In the genomic region with DNA sequence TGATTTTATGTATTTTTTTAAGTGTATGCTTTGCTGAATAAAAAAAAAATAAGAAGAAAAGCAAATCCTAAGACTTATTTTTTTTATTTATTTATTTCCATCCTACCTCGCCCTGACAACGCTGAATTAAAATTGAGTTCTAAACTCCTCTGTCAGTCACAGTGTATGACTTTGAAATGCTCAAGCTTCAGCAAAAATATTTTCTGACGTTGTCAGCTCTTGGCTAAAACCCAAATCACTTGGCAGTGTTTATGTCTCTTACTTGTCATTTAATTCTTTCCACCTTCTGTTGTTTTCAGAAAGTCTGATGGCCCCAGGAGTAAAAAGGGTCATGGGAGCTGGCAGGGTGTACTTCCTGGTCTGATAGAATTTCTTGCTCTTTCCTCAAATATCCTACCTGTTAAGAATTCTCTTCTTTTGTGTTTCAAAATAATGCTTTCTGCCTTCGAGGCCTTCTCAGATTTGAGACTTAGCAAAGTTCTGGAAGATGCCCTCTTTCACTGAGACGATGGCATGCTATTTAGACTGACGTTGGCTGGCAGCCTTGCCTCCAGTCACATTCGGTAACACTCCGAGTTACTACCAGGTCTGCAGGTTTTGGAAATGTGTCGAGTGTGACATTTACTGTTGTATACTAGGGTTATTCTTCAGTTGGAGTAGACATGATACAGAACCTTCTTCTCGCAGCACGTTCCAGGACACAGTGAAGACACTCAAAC, we compare ENCODE assay signal across 18 mouse cellular contexts.
DNase-seq lines count a peak whose midpoint lies in the region; ATAC-seq lines count a peak whose summit lies in the region.
"Had no signal": no experiment of that assay in that cellular context is flagged by ENCODE, and none has a peak within 500 bp of the region (broad histone marks: within the 10 kb centered on the region; RNA-seq: fewer than 3 reads in every experiment).

No protein-coding gene starts in this region.

- intact Hi-C loops in heart, postnatal 25 days (cut with DNase I): no loop called here

- no peak overlapping the region for H3K4me3 ChIP-seq in heart, embryonic 13.5 days
- no peak overlapping the region for H3K4me3 ChIP-seq in midbrain, embryonic 11.5 days (ENCODE audit: low read depth, low read length)
- H3K4me3 ChIP-seq in midbrain, embryonic 10.5 days: no peak overlapping the region
- H3K4me3 ChIP-seq in brown adipose tissue, adult 24 weeks (ENCODE audit: insufficient read depth, low read depth, low read length): no peak overlapping the region
- H3K4me3 ChIP-seq: liver, embryonic 12.5 days; megakaryocyte, embryonic 14.5 days; neural tube, embryonic 12.5 days; stomach, embryonic 15.5 days had no signal

- peaks cover 21% of the 10 kb centered on the region for H3K4me1 ChIP-seq in heart, embryonic 13.5 days
- no peaks in the 10 kb centered on the region for H3K4me1 ChIP-seq in midbrain, embryonic 11.5 days (ENCODE audit: control insufficient read depth, insufficient read depth, low read length)
- no peaks in the 10 kb centered on the region for H3K4me1 ChIP-seq in midbrain, embryonic 10.5 days
- peaks cover 14% of the 10 kb centered on the region; the same call in 1 of the 2 replicates for H3K4me1 ChIP-seq in brown adipose tissue, adult 24 weeks (ENCODE audit: control insufficient read depth, insufficient read depth, insufficient read length, low read length)
- H3K4me1 ChIP-seq: liver, embryonic 12.5 days; neural tube, embryonic 12.5 days had no signal

- H3K27me3 ChIP-seq in heart, embryonic 13.5 days (replicated peaks): no peaks in the 10 kb centered on the region
- H3K27me3 ChIP-seq in midbrain, embryonic 11.5 days (ENCODE audit: control insufficient read depth, insufficient read depth, low read length): no peaks in the 10 kb centered on the region
- no peaks in the 10 kb centered on the region for H3K27me3 ChIP-seq in midbrain, embryonic 10.5 days (ENCODE audit: low read depth, poor library complexity, severe bottlenecking)
- H3K27me3 ChIP-seq: CH12.LX; liver, embryonic 12.5 days; megakaryocyte, embryonic 14.5 days; neural tube, embryonic 12.5 days; stomach, embryonic 15.5 days had no signal

- no peak for DNase-seq in heart, postnatal 25 days (ENCODE audit: low spot score)
- DNase-seq in midbrain, embryonic 11.5 days (ENCODE audit: low spot score, missing footprints): peak; percentile 67
- DNase-seq in midbrain, embryonic 10.5 days (ENCODE audit: low spot score): no peak
- DNase-seq in adrenal gland, adult 8-10 months: no peak
- no peak for DNase-seq in urinary bladder, adult 18-20 months (ENCODE audit: low spot score in 2 of 2)
- DNase-seq: adrenal gland, postnatal 36 days; cerebellum, adult 9-10 months; layer of hippocampus, postnatal 36 days; right cerebral cortex, postnatal 14 days had no signal

- ATAC-seq in heart, embryonic 13.5 days (ENCODE audit: extremely low read depth, insufficient number of reproducible peaks, low FRiP score, low TSS enrichment): no peak
- ATAC-seq in midbrain, embryonic 11.5 days (ENCODE audit: low FRiP score): no peak
- ATAC-seq: forebrain, embryonic 16.5 days; liver, embryonic 12.5 days had no signal

- 67% methylated on average over 11 of the region's 11 CpGs for WGBS in heart, embryonic 13.5 days
- 85% methylated on average over 11 of the region's 11 CpGs for WGBS in midbrain, embryonic 11.5 days
- 87% methylated on average over 11 of the region's 11 CpGs for WGBS in midbrain, embryonic 10.5 days

- no peak overlapping the region for H3K9ac ChIP-seq in heart, embryonic 13.5 days
- H3K9ac ChIP-seq in midbrain, embryonic 11.5 days (ENCODE audit: low read length): no peak overlapping the region
- H3K9ac ChIP-seq: liver, embryonic 12.5 days; neural tube, embryonic 12.5 days; stomach, embryonic 15.5 days had no signal

- H3K27ac ChIP-seq in heart, embryonic 13.5 days (replicated peaks): peak overlapping the region; percentile 34; the same call in 1 of the 2 replicates
- H3K27ac ChIP-seq in midbrain, embryonic 11.5 days (ENCODE audit: low read depth, low read length): no peak overlapping the region
- no peak overlapping the region for H3K27ac ChIP-seq in midbrain, embryonic 10.5 days (replicated peaks)
- peak overlapping the region; percentile 40; the same call in 1 of the 2 replicates for H3K27ac ChIP-seq in brown adipose tissue, adult 24 weeks (replicated peaks; ENCODE audit: low read depth, low read length)
- H3K27ac ChIP-seq: kidney, postnatal 0 days; liver, embryonic 12.5 days; neural tube, embryonic 12.5 days had no signal

- H3K9me3 ChIP-seq in heart, embryonic 13.5 days: no peaks in the 10 kb centered on the region
- no peaks in the 10 kb centered on the region for H3K9me3 ChIP-seq in midbrain, embryonic 11.5 days (ENCODE audit: control insufficient read depth, low read length)
- H3K9me3 ChIP-seq in midbrain, embryonic 10.5 days (replicated peaks): no peaks in the 10 kb centered on the region
- H3K9me3 ChIP-seq: liver, embryonic 12.5 days; megakaryocyte, embryonic 14.5 days; neural tube, embryonic 12.5 days; stomach, embryonic 15.5 days had no signal

- H3K36me3 ChIP-seq in heart, embryonic 13.5 days: no peaks in the 10 kb centered on the region
- no peaks in the 10 kb centered on the region for H3K36me3 ChIP-seq in midbrain, embryonic 11.5 days (ENCODE audit: control insufficient read depth, insufficient read depth, low read length)
- no peaks in the 10 kb centered on the region for H3K36me3 ChIP-seq in midbrain, embryonic 10.5 days
- H3K36me3 ChIP-seq: liver, embryonic 12.5 days; neural tube, embryonic 12.5 days; stomach, embryonic 15.5 days had no signal

- no peak overlapping the region for H3K4me2 ChIP-seq in heart, embryonic 13.5 days
- no peak overlapping the region for H3K4me2 ChIP-seq in midbrain, embryonic 11.5 days
- H3K4me2 ChIP-seq: liver, embryonic 12.5 days; neural tube, embryonic 12.5 days; stomach, embryonic 15.5 days had no signal

Comparison
In these comparisons a context has a peak if more than half of its experiments do, and no peak if none do; other contexts are left out.
1. H3K27ac ChIP-seq: peak in heart, embryonic 13.5 days (single experiment) and brown adipose tissue, adult 24 weeks (single experiment); none in midbrain, embryonic 11.5 days (single experiment) and midbrain, embryonic 10.5 days (single experiment).